Mouse (Mus musculus) cerebellum, adult 2 months (tissue): ENCODE measurements around the gene Adora2a.

Source experiments
- CTCF ChIP-seq: fragments of 200-500 bp; IDR thresholded peaks from 2 replicates; pipeline ENCODE4 v1.5.1; 2011; ENCODE audit warnings: low read depth, mild to moderate bottlenecking, control low read depth, low read length, moderate library complexity, borderline replicate concordance; ENCODE audit not compliant: insufficient read depth
- POLR2A ChIP-seq: fragments of 200-500 bp; IDR thresholded peaks from 2 replicates; pipeline ENCODE4 v1.6.1; 2011; ENCODE audit warnings: low read length, control low read depth, borderline replicate concordance; ENCODE audit not compliant: insufficient read depth

GRCm38 (mm10) chr10:75325821-75326220, 9.1 kb downstream of the Adora2a start:
- TF ChIP-seq CTCF: no peak
- TF ChIP-seq POLR2A: no peak
